Mouse (Mus musculus) megakaryocyte, embryonic 14.5 days (primary cell): ENCODE measurements around the gene Xlr3a.

Source experiments
- FLI1 ChIP-seq: IDR thresholded peaks from 2 replicates; pipeline ENCODE4 v1.6.1; 2012; ENCODE audit warnings: low read length, inconsistent platforms, mixed read lengths
- GATA1 ChIP-seq: IDR thresholded peaks from 3 replicates; pipeline ENCODE4 v1.6.1; 2012; ENCODE audit warnings: mixed read lengths, low read length, inconsistent platforms, borderline replicate concordance

DNA sequence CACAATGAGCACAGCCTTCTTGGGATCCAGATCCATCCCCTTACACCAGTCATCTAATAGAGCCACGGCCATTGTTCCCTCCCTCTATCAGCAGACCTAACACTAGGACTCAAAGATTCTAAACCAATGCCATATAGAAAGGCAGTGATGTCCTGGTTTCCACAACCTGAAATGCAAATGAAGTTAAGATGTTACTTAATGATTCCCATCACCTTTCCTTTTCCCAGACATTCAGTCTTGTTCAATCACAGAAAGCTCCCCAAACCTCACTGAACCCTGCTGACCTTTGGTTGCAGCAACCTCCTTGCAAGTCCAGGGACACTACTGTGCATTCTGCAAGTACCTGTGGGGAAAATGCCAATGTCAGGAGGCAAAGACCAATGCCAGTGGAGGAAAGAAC, 59.9 kb downstream of the Xlr3a start, which contains the start of gene Pnma5:
- TF ChIP-seq FLI1 (no peak), GATA1 (no peak)
